ENCODE assay signal across 16 mouse cellular contexts in the genomic region with DNA sequence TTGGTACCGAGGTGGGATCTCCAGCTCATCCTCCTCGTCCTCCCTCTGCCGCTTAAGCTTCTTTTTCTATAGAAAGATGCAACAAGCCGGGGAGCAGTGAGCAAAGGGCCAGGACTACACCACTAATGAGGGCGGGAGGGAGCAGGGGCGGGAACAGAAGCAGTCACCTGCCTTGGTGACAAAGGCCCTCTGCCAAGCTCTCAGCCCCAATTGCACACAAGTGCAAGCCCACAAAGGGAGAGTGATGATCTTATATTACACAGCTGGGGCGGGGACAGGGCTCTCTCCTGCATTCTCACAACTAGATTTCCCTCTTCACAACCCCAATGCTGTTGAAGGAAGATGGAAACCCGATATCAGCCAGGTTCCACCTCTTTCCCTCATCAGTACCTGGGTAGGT.
"Had no signal": no experiment of that assay in that cellular context is flagged by ENCODE, and none has a peak within 500 bp of the region (broad histone marks: within the 10 kb centered on the region; RNA-seq: fewer than 3 reads in every experiment).

No protein-coding gene starts in this region.

- H3K4me2 ChIP-seq: neural tube, embryonic 13.5 days; neural tube, embryonic 15.5 days; stomach, embryonic 15.5 days had no signal

- DNase-seq: retina, postnatal 1 day; right cerebral cortex, adult 18-20 months; right cerebral cortex, postnatal 14 days; right cerebral cortex, postnatal 25 days; right cerebral cortex, postnatal 4 days; spleen, adult 18-20 months; thymus, adult 18-20 months; thymus, adult 2 months; thymus, postnatal 14 days; thymus, postnatal 25 days; thymus, postnatal 36 days; thymus, postnatal 4 days had no signal

- H3K27ac ChIP-seq: neural tube, embryonic 13.5 days; neural tube, embryonic 15.5 days; stomach, embryonic 15.5 days; stomach, postnatal 0 days had no signal

- H3K9me3 ChIP-seq: neural tube, embryonic 13.5 days; neural tube, embryonic 15.5 days; stomach, embryonic 15.5 days had no signal

- H3K27me3 ChIP-seq: neural tube, embryonic 13.5 days; neural tube, embryonic 15.5 days; stomach, embryonic 15.5 days had no signal

- H3K4me1 ChIP-seq: neural tube, embryonic 13.5 days; neural tube, embryonic 15.5 days; stomach, embryonic 15.5 days had no signal

- H3K9ac ChIP-seq: neural tube, embryonic 13.5 days; neural tube, embryonic 15.5 days; stomach, embryonic 15.5 days had no signal

- H3K4me3 ChIP-seq: neural tube, embryonic 13.5 days; neural tube, embryonic 15.5 days; stomach, embryonic 15.5 days had no signal
